Comparison of ENCODE assay signal across 23 mouse cellular contexts in genomic region chr19:34299229-34299628, GRCm38 (mm10). TPM values are rescaled to one million over a fixed set of nuclear protein-coding genes. Genes with fewer than 3 reads are reported as not detected.
DNase-seq lines count a peak whose midpoint lies in the region; ATAC-seq lines count a peak whose summit lies in the region.
"Had no signal": no experiment of that assay in that cellular context is flagged by ENCODE, and none has a peak within 500 bp of the region (broad histone marks: within the 10 kb centered on the region; RNA-seq: fewer than 3 reads in every experiment).

No protein-coding gene starts in this region.

- H3K27ac ChIP-seq in hindbrain, embryonic 13.5 days, result no peak overlapping the region
- no peak overlapping the region for H3K27ac ChIP-seq in forebrain, embryonic 13.5 days
- H3K27ac ChIP-seq: embryonic facial prominence, embryonic 15.5 days; forebrain, embryonic 10.5 days; forebrain, embryonic 15.5 days; heart, embryonic 13.5 days; intestine, embryonic 15.5 days had no signal

- H3K4me2 ChIP-seq in hindbrain, embryonic 13.5 days, result no peak overlapping the region
- H3K4me2 ChIP-seq in forebrain, embryonic 13.5 days, result no peak overlapping the region
- H3K4me2 ChIP-seq: embryonic facial prominence, embryonic 15.5 days; forebrain, embryonic 15.5 days; heart, embryonic 13.5 days; intestine, embryonic 15.5 days had no signal

- peak; percentile 76 for ATAC-seq in CD4-positive, CD25-positive, alpha-beta regulatory T cell, adult 4 months
- ATAC-seq in hindbrain, embryonic 13.5 days (ENCODE audit: low FRiP score), result no peak
- no peak for ATAC-seq in forebrain, embryonic 13.5 days
- ATAC-seq: forebrain, embryonic 15.5 days; hindbrain, embryonic 16.5 days; intestine, embryonic 15.5 days; Patski had no signal

- no peak overlapping the region for H3K4me3 ChIP-seq in hindbrain, embryonic 13.5 days
- no peak overlapping the region for H3K4me3 ChIP-seq in forebrain, embryonic 13.5 days
- H3K4me3 ChIP-seq: embryonic facial prominence, embryonic 15.5 days; erythroblast, embryonic 14.5 days; forebrain, embryonic 10.5 days; forebrain, embryonic 15.5 days; heart, embryonic 13.5 days; intestine, embryonic 15.5 days had no signal

- no peaks in the 10 kb centered on the region for H3K9me3 ChIP-seq in hindbrain, embryonic 13.5 days
- no peaks in the 10 kb centered on the region for H3K9me3 ChIP-seq in forebrain, embryonic 13.5 days (replicated peaks)
- H3K9me3 ChIP-seq: embryonic facial prominence, embryonic 15.5 days; forebrain, embryonic 10.5 days; forebrain, embryonic 15.5 days; heart, embryonic 13.5 days; intestine, embryonic 15.5 days had no signal

- 76% methylated on average over 4 of the region's 4 CpGs for WGBS in hindbrain, embryonic 13.5 days
- 84% methylated on average over 4 of the region's 4 CpGs for WGBS in forebrain, embryonic 13.5 days

- H3K27me3 ChIP-seq in hindbrain, embryonic 13.5 days, result no peaks in the 10 kb centered on the region
- no peaks in the 10 kb centered on the region for H3K27me3 ChIP-seq in forebrain, embryonic 13.5 days
- H3K27me3 ChIP-seq: embryonic facial prominence, embryonic 15.5 days; forebrain, embryonic 15.5 days; heart, embryonic 13.5 days; intestine, embryonic 15.5 days; Patski had no signal

- H3K36me3 ChIP-seq in hindbrain, embryonic 13.5 days, result no peaks in the 10 kb centered on the region
- H3K36me3 ChIP-seq in forebrain, embryonic 13.5 days (ENCODE audit: poor library complexity, severe bottlenecking), result no peaks in the 10 kb centered on the region
- H3K36me3 ChIP-seq: embryonic facial prominence, embryonic 15.5 days; forebrain, embryonic 10.5 days; forebrain, embryonic 15.5 days; heart, embryonic 13.5 days; intestine, embryonic 15.5 days had no signal

- peak; percentile 42 for DNase-seq in thymus, postnatal 0 days (ENCODE audit: low spot score)
- DNase-seq in thymus, postnatal 10 days (ENCODE audit: low spot score in 2 of 2), result no peak
- DNase-seq in induced T-regulatory cell, adult 2 months (ENCODE audit: low read depth), result peak; percentile 65
- no peak for DNase-seq in left cerebral cortex, adult 8-10 months (ENCODE audit: low spot score in 2 of 2)
- DNase-seq: adrenal gland, adult 8-10 months; adrenal gland, postnatal 36 days; cerebellum, adult 2 months; cerebellum, postnatal 10 days; embryo, embryonic 11 days; gastrocnemius, postnatal 14 days; heart, postnatal 36 days had no signal

- no peaks in the 10 kb centered on the region for H3K4me1 ChIP-seq in hindbrain, embryonic 13.5 days (replicated peaks)
- H3K4me1 ChIP-seq in forebrain, embryonic 13.5 days, result no peaks in the 10 kb centered on the region
- H3K4me1 ChIP-seq: embryonic facial prominence, embryonic 15.5 days; forebrain, embryonic 10.5 days; forebrain, embryonic 15.5 days; intestine, embryonic 15.5 days had no signal

- H3K9ac ChIP-seq in hindbrain, embryonic 13.5 days, result no peak overlapping the region
- no peak overlapping the region for H3K9ac ChIP-seq in forebrain, embryonic 13.5 days
- H3K9ac ChIP-seq: embryonic facial prominence, embryonic 15.5 days; forebrain, embryonic 15.5 days; heart, embryonic 13.5 days; intestine, embryonic 15.5 days had no signal

RNA-seq across cellular contexts. Expression of gene Fas, which starts 8.8 kb away (rescaled TPM):
- polyA plus RNA-seq in thymus, postnatal 0 days (2015; fragmentation: Nextera tagmentation; extraction: Ambion mirVana), result 91.5 and 112 TPM in 2 replicates
- 100 to 1,000 TPM; 132 to 152 TPM for polyA plus RNA-seq in CD4-positive, CD25-positive, alpha-beta regulatory T cell, adult 4 months (2017; shearing (Covaris generic))
- polyA plus RNA-seq in hindbrain, embryonic 13.5 days (2015; fragmentation: Nextera tagmentation; extraction: Ambion mirVana), result 0.62 and 0.94 TPM in 2 replicates
- polyA plus RNA-seq in forebrain, embryonic 13.5 days (2015; fragmentation: Nextera tagmentation; extraction: Ambion mirVana), result 0.19 and 0.40 TPM in 2 replicates
- total RNA-seq in left cerebral cortex, adult 8-10 months (2022), result 1 to 10 TPM in 3 of 4 experiments, under 1 TPM in 1; 0.91 to 3.0 (median 2.7) TPM
- polyA plus RNA-seq: erythroblast, embryonic 14.5 days; forebrain, embryonic 10.5 days had no signal

RNA-seq across cellular contexts. Expression of gene Acta2, which starts 43.8 kb away (rescaled TPM):
- 19.2 and 36.5 TPM in 2 replicates for polyA plus RNA-seq in thymus, postnatal 0 days (2015; fragmentation: Nextera tagmentation; extraction: Ambion mirVana)
- polyA plus RNA-seq in CD4-positive, CD25-positive, alpha-beta regulatory T cell, adult 4 months (2017; shearing (Covaris generic)), result under 1 TPM; 0.39 to 0.47 TPM
- polyA plus RNA-seq in hindbrain, embryonic 13.5 days (2015; fragmentation: Nextera tagmentation; extraction: Ambion mirVana), result 19.5 and 30.0 TPM in 2 replicates
- 4.4 and 6.2 TPM in 2 replicates for polyA plus RNA-seq in forebrain, embryonic 13.5 days (2015; fragmentation: Nextera tagmentation; extraction: Ambion mirVana)
- total RNA-seq in left cerebral cortex, adult 8-10 months (2022), result 10 to 100 TPM; 10.0 to 16.2 (median 11.1) TPM
- total RNA-seq: common myeloid progenitor, adult 5-6 weeks had no signal
- polyA plus RNA-seq: erythroblast, embryonic 14.5 days had no signal

Comparison
In these comparisons a context has a peak if more than half of its experiments do, and no peak if none do; other contexts are left out.
1. DNase-seq: peak in thymus, postnatal 0 days (single experiment) and induced T-regulatory cell, adult 2 months (single experiment); none in thymus, postnatal 10 days (0 of 2) and left cerebral cortex, adult 8-10 months (0 of 2).
2. RNA of gene Fas, which starts 8.8 kb away (polyA plus RNA-seq): 132 to 152 TPM in CD4-positive, CD25-positive, alpha-beta regulatory T cell, adult 4 months and 91.5 to 112 TPM in thymus, postnatal 0 days; 0.62 to 0.94 TPM in hindbrain, embryonic 13.5 days and 0.19 to 0.40 TPM in forebrain, embryonic 13.5 days; every median in the first group is over 10 times any median in the second.